Mouse (Mus musculus) gastrocnemius, adult 2 months (tissue): ENCODE measurements at regions not wholly inside any gene's neighbourhood (a gene's known extent, or its start where the extent isn't known, plus 50 kb on each side); places are given as distances from the start of the nearest gene placed in this dataset.
A peak's percentile ranks its signal among the peaks of the same experiment; 100 is the strongest.

Experiments
- DNase-seq: peaks from one replicate; pipeline ENCODE4 v3.0.0; 2022
- H3K27ac ChIP-seq: fragments of 200-600 bp; 2 replicates; pipeline ENCODE4 v1.8.1; 2022; ENCODE audit warnings: mild to moderate bottlenecking
- H3K4me3 ChIP-seq: fragments of 200-600 bp; 2 replicates; pipeline ENCODE4 v1.8.1; 2022; ENCODE audit warnings: mild to moderate bottlenecking, moderate library complexity
- CTCF ChIP-seq: fragments of 200-600 bp; IDR thresholded peaks from 2 replicates; pipeline ENCODE4 v1.8.1; 2022; ENCODE audit warnings: antibody characterized with exemption, mild to moderate bottlenecking, moderate library complexity
- intact Hi-C: fragments of 180-260 bp; cut with DNase I; formaldehyde crosslinking; loops from one replicate; pipeline ENCODE4 v1.15.1; 2025

DNA sequence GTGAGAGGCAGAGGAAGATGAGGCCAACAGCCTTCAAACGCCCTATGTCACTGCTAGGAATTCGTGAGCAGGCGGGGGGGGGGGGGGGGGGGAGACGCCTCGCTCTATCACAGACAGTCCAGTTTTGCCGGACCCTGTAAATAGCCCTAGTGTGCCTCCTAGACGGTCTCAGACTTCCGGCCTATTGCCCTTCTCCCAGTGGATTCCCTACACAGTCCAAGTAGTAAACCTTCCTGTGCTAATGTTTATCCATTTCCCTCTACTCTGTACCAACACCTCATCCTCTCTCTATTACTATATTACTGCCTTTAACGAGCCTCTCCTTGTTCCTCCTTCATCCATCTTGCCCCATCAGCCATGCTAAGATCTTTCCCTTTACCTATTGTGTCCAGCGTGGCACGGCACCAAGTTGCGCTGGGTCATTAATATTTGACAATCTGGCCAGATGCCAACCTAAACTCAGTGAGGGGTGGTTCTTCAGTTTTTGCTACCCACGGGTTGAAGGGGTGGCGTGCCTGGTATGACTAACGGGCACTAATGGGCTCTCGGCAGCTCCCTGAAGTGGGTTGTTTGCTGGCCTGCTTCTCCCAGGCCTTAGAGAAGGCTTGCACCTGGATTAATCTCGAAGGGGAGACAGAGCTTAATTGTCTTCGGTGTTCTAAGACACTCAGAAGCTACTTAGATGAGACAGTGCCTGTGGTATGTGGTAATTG lies 220.0 kb upstream of the Tmem45b start:
- H3K27ac ChIP-seq: no peak overlapping the region
- no peak for TF ChIP-seq CTCF
- no peak for DNase-seq
- intact Hi-C loops: no loop called here
- no peak overlapping the region for H3K4me3 ChIP-seq

DNA sequence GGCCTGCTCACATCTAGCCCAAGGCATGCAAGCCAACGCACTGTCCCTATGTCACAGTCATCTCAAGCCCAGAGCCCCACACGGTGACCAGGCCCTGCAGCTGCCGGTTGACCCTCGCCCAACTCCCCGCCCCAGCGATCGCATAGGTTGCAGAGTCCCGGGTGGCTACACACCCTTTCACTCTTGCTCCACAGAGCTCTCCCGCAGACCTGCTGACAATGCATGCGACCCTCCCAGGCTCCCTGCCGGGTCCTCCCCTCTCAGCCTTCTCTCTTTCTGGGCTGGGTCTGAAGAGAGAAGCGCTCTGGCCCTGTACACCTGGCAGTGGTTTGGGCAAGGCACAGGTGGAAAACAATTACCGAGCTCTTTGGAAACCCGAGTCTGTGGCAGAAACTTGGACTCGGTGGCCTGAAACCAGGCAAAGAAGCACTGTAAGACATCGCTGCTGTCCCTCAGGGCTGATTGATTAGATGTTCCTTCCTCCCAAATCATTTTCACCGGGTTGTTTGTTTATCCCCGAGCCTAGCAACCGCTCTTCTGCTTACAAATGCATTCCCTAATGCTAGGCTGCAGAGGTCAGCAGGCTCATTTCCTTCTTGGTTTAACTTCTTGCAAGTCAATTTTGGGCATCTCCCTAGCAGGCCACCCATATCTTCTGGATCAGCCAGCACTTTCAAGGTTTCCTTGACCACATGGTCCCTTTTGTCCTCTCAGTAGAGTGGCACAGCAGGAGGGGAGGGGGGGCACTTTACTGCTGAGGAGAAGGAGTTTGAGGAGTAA lies 219.2 kb upstream of the Tmem45b start:
- peak; percentile 31 for DNase-seq
- Histone ChIP-seq H3K4me3 (peak overlapping the region; percentile 57), H3K27ac (0 out of 2 replicates have a peak overlapping the region, but pooled peaks have one; percentile 13)
- TF ChIP-seq CTCF: no peak
- intact Hi-C loops: no loop called here

GRCm38 (mm10) chr9:31682893-31683292 lies 218.6 kb upstream of the Tmem45b start:
- intact Hi-C loops: no loop called here
- no peak overlapping the region for H3K27ac ChIP-seq
- no peak for TF ChIP-seq CTCF
- no peak for DNase-seq
- H3K4me3 ChIP-seq: no peak overlapping the region

DNA sequence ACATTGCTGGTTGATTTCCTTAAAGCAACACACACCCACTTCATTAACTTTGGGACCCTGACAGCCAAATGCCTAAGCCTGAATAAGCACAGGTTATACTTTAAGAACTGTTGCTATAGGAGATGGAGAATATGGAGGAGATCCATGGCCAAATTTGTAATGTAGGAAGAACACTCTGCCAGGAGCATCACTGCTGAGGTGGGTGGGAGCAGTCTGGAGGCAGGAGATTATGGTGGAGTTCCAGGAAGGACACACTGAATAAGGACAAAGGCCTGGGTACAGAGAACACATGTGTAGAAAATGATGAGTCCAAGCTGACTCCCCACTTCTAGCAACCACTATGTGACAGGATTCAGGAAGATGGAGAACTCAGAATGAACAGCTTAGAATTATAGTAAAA lies 212.9 kb upstream of the Tmem45b start:
- no peak for TF ChIP-seq CTCF
- no peak overlapping the region for H3K4me3 ChIP-seq
- intact Hi-C loops: no loop called here
- DNase-seq: no peak
- H3K27ac ChIP-seq: no peak overlapping the region

DNA sequence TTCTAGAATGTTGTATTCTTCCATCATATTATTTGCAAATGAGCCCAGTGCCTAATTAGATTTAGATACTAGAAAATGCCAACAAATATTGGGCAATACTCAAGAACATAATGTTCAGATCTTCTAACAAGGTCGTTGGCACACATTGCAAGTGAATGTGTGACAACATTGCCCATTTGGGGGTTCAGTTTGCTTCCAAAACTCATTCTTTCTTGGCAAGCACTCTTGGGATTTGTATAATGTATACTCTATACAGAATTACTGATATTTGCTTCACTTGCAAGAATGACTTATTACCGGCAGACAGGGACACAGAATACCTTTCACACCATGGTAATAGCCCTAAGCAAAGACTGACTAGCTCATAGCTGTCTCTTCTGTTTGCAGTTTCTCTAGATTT lies 194.8 kb upstream of the Tmem45b start:
- no peak overlapping the region for H3K4me3 ChIP-seq

DNA sequence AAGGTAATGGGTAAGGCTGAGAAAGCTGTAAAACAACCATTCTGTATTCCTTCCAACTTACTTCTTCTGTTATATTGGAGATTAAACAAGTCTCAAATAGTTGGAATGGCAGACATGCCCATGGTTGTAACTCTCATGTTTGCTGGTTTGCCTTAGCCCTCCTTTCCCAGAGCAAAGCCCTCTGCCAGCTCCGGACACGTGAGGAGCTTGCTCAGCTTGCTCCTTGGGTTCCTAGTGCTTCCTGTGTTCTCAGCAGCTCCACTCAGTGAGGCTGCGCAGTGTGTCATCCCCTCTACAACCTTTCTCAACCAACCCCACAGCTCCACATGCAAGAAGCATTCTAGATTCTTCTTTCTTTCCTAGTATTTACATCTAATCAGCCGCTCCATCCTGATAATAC lies 193.3 kb upstream of the Tmem45b start:
- intact Hi-C loops: no loop called here
- no peak for TF ChIP-seq CTCF
- Histone ChIP-seq H3K27ac (no peak overlapping the region), H3K4me3 (no peak overlapping the region)
- DNase-seq: no peak

More for the DNA sequence above, 194.8 kb upstream of the Tmem45b start:
- no peak overlapping the region for H3K27ac ChIP-seq
- DNase-seq: no peak
- intact Hi-C loops: no loop called here
- no peak for TF ChIP-seq CTCF

- no peak overlapping the region for H3K27ac ChIP-seq
- no peak for TF ChIP-seq CTCF
- no peak for DNase-seq
- no peak overlapping the region for H3K4me3 ChIP-seq
- intact Hi-C loops: no loop called here
These were observed 192.4 kb upstream of the Tmem45b start for GRCm38 (mm10) chr9:31656676-31657075.

DNA sequence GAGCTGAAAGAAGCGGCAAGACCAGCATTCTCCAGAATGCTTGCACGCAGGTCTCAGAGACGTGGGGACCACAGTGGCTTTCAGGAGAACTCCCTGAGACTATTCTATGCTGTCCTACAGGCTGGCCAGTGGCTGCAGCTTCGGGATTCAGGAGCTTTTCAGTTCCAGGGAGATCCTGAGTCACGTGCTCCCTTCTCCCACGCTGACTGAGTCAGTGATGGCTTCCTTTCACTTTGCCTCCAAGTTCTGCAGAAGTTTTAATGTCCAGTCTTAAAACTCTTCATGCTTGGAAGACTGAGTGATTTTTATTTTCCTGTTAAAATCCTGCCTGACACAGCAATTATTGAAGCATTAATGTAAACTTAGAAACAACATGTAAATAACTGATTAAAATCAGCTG lies 190.5 kb upstream of the Tmem45b start:
- Histone ChIP-seq H3K4me3 (no peak overlapping the region), H3K27ac (no peak overlapping the region)
- no peak for TF ChIP-seq CTCF
- no peak for DNase-seq
- intact Hi-C loops: no loop called here

- no peak for TF ChIP-seq CTCF
- no peak overlapping the region for H3K27ac ChIP-seq
- H3K4me3 ChIP-seq: no peak overlapping the region
- DNase-seq: no peak
- intact Hi-C loops: no loop called here
These were observed 190.0 kb upstream of the Tmem45b start for GRCm38 (mm10) chr9:31654213-31654612.

- TF ChIP-seq CTCF: no peak
- intact Hi-C loops: no loop called here
- Histone ChIP-seq H3K27ac (no peak overlapping the region), H3K4me3 (no peak overlapping the region)
- DNase-seq: no peak
These were observed 189.5 kb upstream of the Tmem45b start for GRCm38 (mm10) chr9:31653788-31654187.

DNA sequence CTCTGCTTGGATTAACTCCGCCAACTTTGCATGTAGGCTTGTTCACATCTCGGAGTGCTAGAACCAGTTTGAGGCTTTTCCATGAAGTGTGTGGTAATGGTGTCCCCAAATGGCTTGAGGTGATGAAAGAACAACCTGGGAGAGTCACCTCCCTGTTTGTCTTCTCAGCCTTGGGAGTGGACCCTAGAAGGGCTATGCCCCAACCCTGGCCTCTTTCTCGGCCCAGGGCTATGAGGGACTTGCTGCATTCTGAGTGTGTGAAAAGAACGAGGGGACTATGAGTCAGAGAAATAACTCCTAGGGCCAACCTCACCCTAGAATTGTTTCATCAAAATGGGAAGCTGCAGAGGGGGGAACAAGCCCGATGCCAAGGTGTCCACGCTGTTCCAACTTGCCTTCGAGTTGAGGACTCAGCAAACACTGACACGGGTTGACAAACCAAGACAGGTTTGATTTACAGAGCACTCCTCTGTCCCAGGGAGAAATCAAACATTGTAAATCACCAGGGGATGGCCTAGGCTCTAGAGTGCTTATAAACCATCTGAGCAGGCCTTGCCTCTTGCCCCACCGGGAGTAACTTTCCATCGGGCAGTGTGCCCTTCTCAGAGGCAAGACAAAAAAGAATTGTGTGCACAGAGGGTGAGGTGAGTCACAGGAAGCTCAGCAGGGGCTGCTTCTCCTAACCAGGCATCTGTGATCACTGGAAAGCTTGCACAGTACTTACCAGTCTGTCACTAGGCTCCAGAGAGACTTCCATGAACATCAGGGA lies 186.3 kb upstream of the Tmem45b start:
- no peak for DNase-seq
- intact Hi-C loops: no loop called here
- no peak overlapping the region for H3K4me3 ChIP-seq
- no peak for TF ChIP-seq CTCF
- H3K27ac ChIP-seq: no peak overlapping the region

- intact Hi-C loops: no loop called here
These were observed 184.8 kb upstream of the Tmem45b start for GRCm38 (mm10) chr9:31649073-31649472.

GRCm38 (mm10) chr9:31648551-31648950 lies 184.3 kb upstream of the Tmem45b start:
- no peak for TF ChIP-seq CTCF
- intact Hi-C loops: no loop called here
- Histone ChIP-seq H3K27ac (no peak overlapping the region), H3K4me3 (no peak overlapping the region)
- no peak for DNase-seq

More at GRCm38 (mm10) chr9:31649073-31649472, 184.8 kb upstream of the Tmem45b start:
- Histone ChIP-seq H3K27ac (no peak overlapping the region), H3K4me3 (no peak overlapping the region)
- TF ChIP-seq CTCF: no peak
- DNase-seq: no peak
